Mouse (Mus musculus): ENCODE data around the gene Slc16a11. TPM values are rescaled to one million over a fixed set of nuclear protein-coding genes. Genes with fewer than 3 reads are reported as not detected.

The Slc16a11 gene
- polyA plus RNA-seq, 1 experiment from 2014 or later = 3.6 TPM

GRCm38 (mm10) chr11:70198332-70198731 is 14.2 kb upstream of the Slc16a11 start:
- Histone ChIP-seq H3K4me1 (replicated peaks; ENCODE audit: control insufficient read depth, insufficient read depth, low read length) (no peaks in the 10 kb centered on the region), H3K27ac (ENCODE audit: low read depth, low read length) (no peak overlapping the region), H3K4me3 (ENCODE audit: low read depth, low read length) (no peak overlapping the region), H3K9me3 (ENCODE audit: control insufficient read depth) (no peaks in the 10 kb centered on the region), H3K9ac (ENCODE audit: low read depth, low read length) (no peak overlapping the region), H3K36me3 (ENCODE audit: control insufficient read depth, insufficient read depth) (no peaks in the 10 kb centered on the region), H3K4me2 (replicated peaks; ENCODE audit: low read depth) (no peak overlapping the region), H3K27me3 (replicated peaks; ENCODE audit: control insufficient read depth, insufficient read depth, low read length) (no peaks in the 10 kb centered on the region)
- 72% methylated on average over 3 of the region's 3 CpGs for WGBS
- ATAC-seq = no peak
- no peak for TF ChIP-seq CTCF (IDR thresholded peaks at IDR 0.05; ENCODE audit: low read depth)

GRCm38 (mm10) chr11:70199107-70199506 is 13.4 kb upstream of the Slc16a11 start:
- H3K27ac ChIP-seq (ENCODE audit: low read depth, low read length) = no peak overlapping the region
- TF ChIP-seq CTCF (IDR thresholded peaks at IDR 0.05; ENCODE audit: low read depth) = no peak
- no peak overlapping the region for H3K4me2 ChIP-seq (replicated peaks; ENCODE audit: low read depth)
- no peak overlapping the region for H3K4me3 ChIP-seq (ENCODE audit: low read depth, low read length)
- H3K27me3 ChIP-seq (replicated peaks; ENCODE audit: control insufficient read depth, insufficient read depth, low read length) = no peaks in the 10 kb centered on the region
- H3K4me1 ChIP-seq (replicated peaks; ENCODE audit: control insufficient read depth, insufficient read depth, low read length) = no peaks in the 10 kb centered on the region
- no peak for ATAC-seq
- no peak overlapping the region for H3K9ac ChIP-seq (ENCODE audit: low read depth, low read length)
- WGBS = 70% methylated on average over 8 of the region's 8 CpGs
- H3K36me3 ChIP-seq (ENCODE audit: control insufficient read depth, insufficient read depth) = no peaks in the 10 kb centered on the region
- no peaks in the 10 kb centered on the region for H3K9me3 ChIP-seq (ENCODE audit: control insufficient read depth)

GRCm38 (mm10) chr11:70200036-70200608 is 12.4 kb upstream of the Slc16a11 start:
- Histone ChIP-seq H3K9ac (ENCODE audit: low read depth, low read length) (no peak overlapping the region), H3K4me2 (replicated peaks; ENCODE audit: low read depth) (no peak overlapping the region), H3K36me3 (ENCODE audit: control insufficient read depth, insufficient read depth) (no peaks in the 10 kb centered on the region), H3K4me3 (ENCODE audit: low read depth, low read length) (no peak overlapping the region), H3K27me3 (replicated peaks; ENCODE audit: control insufficient read depth, insufficient read depth, low read length) (no peaks in the 10 kb centered on the region), H3K4me1 (replicated peaks; ENCODE audit: control insufficient read depth, insufficient read depth, low read length) (no peaks in the 10 kb centered on the region), H3K27ac (ENCODE audit: low read depth, low read length) (no peak overlapping the region), H3K9me3 (ENCODE audit: control insufficient read depth) (no peaks in the 10 kb centered on the region)
- no peak for TF ChIP-seq CTCF (IDR thresholded peaks at IDR 0.05; ENCODE audit: low read depth)
- 94% methylated on average over 5 of the region's 5 CpGs for WGBS
- ATAC-seq = no peak

GRCm38 (mm10) chr11:70201691-70202090 is 10.9 kb upstream of the Slc16a11 start:
- Histone ChIP-seq H3K4me3 (ENCODE audit: low read depth, low read length) (no peak overlapping the region), H3K9me3 (ENCODE audit: control insufficient read depth) (no peaks in the 10 kb centered on the region), H3K36me3 (ENCODE audit: control insufficient read depth, insufficient read depth) (no peaks in the 10 kb centered on the region), H3K4me1 (replicated peaks; ENCODE audit: control insufficient read depth, insufficient read depth, low read length) (no peaks in the 10 kb centered on the region), H3K27me3 (replicated peaks; ENCODE audit: control insufficient read depth, insufficient read depth, low read length) (no peaks in the 10 kb centered on the region), H3K27ac (ENCODE audit: low read depth, low read length) (no peak overlapping the region), H3K4me2 (replicated peaks; ENCODE audit: low read depth) (no peak overlapping the region), H3K9ac (ENCODE audit: low read depth, low read length) (no peak overlapping the region)
- WGBS = 42% methylated on average over 5 of the region's 5 CpGs
- TF ChIP-seq CTCF (IDR thresholded peaks at IDR 0.05; ENCODE audit: low read depth) = peak; percentile 95
- peak; percentile 19; the same call in 1 of the 2 replicates for ATAC-seq

GRCm38 (mm10) chr11:70206801-70207200 is 5.8 kb upstream of the Slc16a11 start:
- H3K36me3 ChIP-seq (ENCODE audit: control insufficient read depth, insufficient read depth) = no peaks in the 10 kb centered on the region
- no peak overlapping the region for H3K9ac ChIP-seq (ENCODE audit: low read depth, low read length)
- H3K4me3 ChIP-seq (ENCODE audit: low read depth, low read length) = no peak overlapping the region
- H3K4me2 ChIP-seq (replicated peaks; ENCODE audit: low read depth) = no peak overlapping the region
- H3K27ac ChIP-seq (ENCODE audit: low read depth, low read length) = no peak overlapping the region
- no peaks in the 10 kb centered on the region for H3K27me3 ChIP-seq (replicated peaks; ENCODE audit: control insufficient read depth, insufficient read depth, low read length)
- H3K9me3 ChIP-seq (ENCODE audit: control insufficient read depth) = no peaks in the 10 kb centered on the region
- ATAC-seq = no peak
- H3K4me1 ChIP-seq (replicated peaks; ENCODE audit: control insufficient read depth, insufficient read depth, low read length) = no peaks in the 10 kb centered on the region
- TF ChIP-seq CTCF (IDR thresholded peaks at IDR 0.05; ENCODE audit: low read depth) = no peak
- 78% methylated on average over 2 of the region's 2 CpGs for WGBS

- WGBS = 81% methylated on average over 7 of the region's 7 CpGs
- H3K9ac ChIP-seq (ENCODE audit: low read depth, low read length) = no peak overlapping the region
- no peaks in the 10 kb centered on the region for H3K4me1 ChIP-seq (replicated peaks; ENCODE audit: control insufficient read depth, insufficient read depth, low read length)
- TF ChIP-seq CTCF (IDR thresholded peaks at IDR 0.05; ENCODE audit: low read depth) = no peak
- no peak overlapping the region for H3K4me3 ChIP-seq (ENCODE audit: low read depth, low read length)
- no peak for ATAC-seq
- no peaks in the 10 kb centered on the region for H3K9me3 ChIP-seq (ENCODE audit: control insufficient read depth)
- H3K36me3 ChIP-seq (ENCODE audit: control insufficient read depth, insufficient read depth) = no peaks in the 10 kb centered on the region
- no peaks in the 10 kb centered on the region for H3K27me3 ChIP-seq (replicated peaks; ENCODE audit: control insufficient read depth, insufficient read depth, low read length)
- H3K4me2 ChIP-seq (replicated peaks; ENCODE audit: low read depth) = no peak overlapping the region
- no peak overlapping the region for H3K27ac ChIP-seq (ENCODE audit: low read depth, low read length)
Measured at GRCm38 (mm10) chr11:70207283-70207682, 5.3 kb upstream of the Slc16a11 start.
